Mouse (Mus musculus) neural tube, embryonic 11.5 days (tissue): ENCODE measurements at regions not wholly inside any gene's neighbourhood (a gene's known extent, or its start where the extent isn't known, plus 50 kb on each side); places are given as distances from the start of the nearest gene placed in this dataset.

Experiments used
- ATAC-seq: fragments of 200-750 bp; cut with Nextera tagmentation; 2 replicates; pipeline ENCODE4 v1.8.0; 2017; ENCODE audit warnings: moderate number of reproducible peaks, mild to moderate bottlenecking, moderate TSS enrichment, moderate library complexity; ENCODE audit not compliant: insufficient read depth, low FRiP score, low TSS enrichment
- DNase-seq: peaks from one replicate; pipeline ENCODE4 v3.0.0-alpha.2; 2015; ENCODE audit warnings: low spot score
- H3K27ac ChIP-seq: fragments of 300-500 bp; sonication (generic); 2 replicates; pipeline ENCODE4 v1.5.1; 2014; ENCODE audit warnings: low read depth, mild to moderate bottlenecking, low read length
- H3K27me3 ChIP-seq: fragments of 300-500 bp; sonication (generic); 2 replicates; pipeline ENCODE4 v1.6.1; 2014; ENCODE audit warnings: mild to moderate bottlenecking, low read length, mixed read lengths; ENCODE audit not compliant: control insufficient read depth, insufficient read depth
- H3K36me3 ChIP-seq: fragments of 300-500 bp; sonication (generic); 2 replicates; pipeline ENCODE4 v1.6.1; 2014; ENCODE audit warnings: mild to moderate bottlenecking, low read length, moderate library complexity, mixed read lengths; ENCODE audit not compliant: control insufficient read depth, insufficient read depth
- H3K4me1 ChIP-seq: fragments of 300-500 bp; sonication (generic); 2 replicates; pipeline ENCODE4 v1.6.1; 2014; ENCODE audit warnings: low read length, mixed read lengths; ENCODE audit not compliant: control insufficient read depth, insufficient read depth
- H3K4me2 ChIP-seq: fragments of 300-500 bp; sonication (generic); 2 replicates; pipeline ENCODE4 v1.6.1; 2014; ENCODE audit warnings: low read depth, mild to moderate bottlenecking, moderate library complexity
- H3K4me3 ChIP-seq: fragments of 300-500 bp; sonication (generic); 2 replicates; pipeline ENCODE4 v1.5.1; 2014; ENCODE audit warnings: low read depth, low read length
- H3K9ac ChIP-seq: fragments of 300-500 bp; sonication (generic); 2 replicates; pipeline ENCODE4 v1.6.1; 2014; ENCODE audit warnings: mild to moderate bottlenecking, low read length
- H3K9me3 ChIP-seq: fragments of 300-500 bp; sonication (generic); 2 replicates; pipeline ENCODE4 v1.6.1; 2016; ENCODE audit warnings: low read length; ENCODE audit not compliant: control insufficient read depth
- WGBS: fragments of 180-500 bp; shearing (Covaris S2); extraction: QIAGEN DNeasy Blood & Tissue Kit; methylation state at CpG from one replicate; pipeline ENCODE4 v1.1.7; 2014; 5-methylcytosine and 5-hydroxymethylcytosine counted together

DNA sequence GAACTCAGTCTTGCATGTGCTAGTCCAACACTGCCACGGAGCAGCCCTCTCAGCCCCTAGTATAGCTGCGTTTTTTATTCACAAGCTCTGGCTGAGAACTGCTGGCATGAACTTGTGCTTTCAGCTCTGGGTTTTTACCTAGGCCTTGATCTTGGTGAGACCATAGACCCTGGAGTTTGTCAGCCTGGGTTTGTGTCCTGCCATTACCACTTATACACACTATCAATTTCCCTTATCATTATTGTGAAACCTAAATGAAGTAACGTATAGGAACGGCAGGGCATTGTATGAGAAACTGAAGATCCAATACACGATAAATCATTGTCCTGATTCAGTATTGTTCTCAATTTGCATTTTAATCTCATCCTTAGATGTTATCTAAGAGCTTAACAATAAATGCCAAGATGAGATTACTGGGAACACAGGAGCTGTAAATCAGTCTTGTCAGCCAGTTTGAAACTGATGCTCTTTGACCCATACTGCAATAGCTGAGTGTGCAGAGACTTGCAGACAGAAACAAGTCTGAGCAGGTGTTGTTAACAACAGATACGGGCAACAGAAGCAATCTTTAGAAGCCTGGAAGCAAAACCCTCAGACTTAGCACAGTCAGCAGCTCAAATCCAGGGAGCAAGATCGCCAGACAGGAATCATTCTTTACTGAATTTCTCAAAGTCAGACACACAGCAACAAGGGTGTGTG, 190.7 kb upstream of the Mctp2 start:
- Histone ChIP-seq H3K27me3 (no peaks in the 10 kb centered on the region), H3K4me1 (peaks cover 4% of the 10 kb centered on the region; the same call in 1 of the 2 replicates), H3K36me3 (no peaks in the 10 kb centered on the region), H3K4me2 (no peak overlapping the region), H3K4me3 (no peak overlapping the region), H3K27ac (no peak overlapping the region), H3K9ac (no peak overlapping the region), H3K9me3 (no peaks in the 10 kb centered on the region)
- DNase-seq (no peak), ATAC-seq (no peak)
- WGBS: 57% methylated on average over 7 of the region's 7 CpGs

DNA sequence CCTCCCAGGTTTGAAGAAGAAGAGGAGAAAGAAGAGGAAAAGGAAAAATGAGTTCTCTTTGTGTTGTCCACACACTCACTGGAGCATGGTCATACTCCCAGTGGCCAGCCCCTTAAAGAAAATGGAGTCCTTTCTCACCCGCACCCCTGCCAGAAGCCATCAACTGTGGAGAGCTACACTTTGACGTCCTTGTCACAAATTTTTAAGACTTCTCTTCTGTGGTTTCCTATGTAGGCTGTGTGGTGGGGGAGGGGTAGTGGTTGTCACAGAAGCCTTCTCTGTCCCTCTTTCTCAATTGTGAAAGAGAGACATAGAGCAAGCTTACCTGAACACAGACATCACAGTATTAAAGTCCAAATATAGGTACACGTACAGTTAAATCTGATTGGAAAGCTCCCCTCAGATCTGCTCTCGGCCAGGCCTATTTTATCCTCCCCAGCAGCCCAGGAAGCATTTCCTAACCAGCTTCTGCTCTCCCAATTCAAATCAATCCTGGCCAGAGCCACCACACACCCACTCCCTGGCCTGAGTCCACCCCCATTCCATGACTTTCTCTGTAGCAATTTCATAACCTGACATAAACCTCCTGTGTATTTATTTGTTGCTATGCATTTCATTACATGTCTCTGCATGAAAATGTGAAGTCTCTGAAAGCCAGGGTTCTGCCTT, 192.3 kb upstream of the Mctp2 start:
- Histone ChIP-seq H3K4me1 (peaks cover 4% of the 10 kb centered on the region; the same call in 1 of the 2 replicates), H3K9me3 (no peaks in the 10 kb centered on the region), H3K27ac (no peak overlapping the region), H3K4me3 (no peak overlapping the region), H3K27me3 (no peaks in the 10 kb centered on the region), H3K36me3 (no peaks in the 10 kb centered on the region), H3K9ac (no peak overlapping the region), H3K4me2 (no peak overlapping the region)
- ATAC-seq (no peak), DNase-seq (no peak)
- 80% methylated on average over 4 of the region's 4 CpGs for WGBS

DNA sequence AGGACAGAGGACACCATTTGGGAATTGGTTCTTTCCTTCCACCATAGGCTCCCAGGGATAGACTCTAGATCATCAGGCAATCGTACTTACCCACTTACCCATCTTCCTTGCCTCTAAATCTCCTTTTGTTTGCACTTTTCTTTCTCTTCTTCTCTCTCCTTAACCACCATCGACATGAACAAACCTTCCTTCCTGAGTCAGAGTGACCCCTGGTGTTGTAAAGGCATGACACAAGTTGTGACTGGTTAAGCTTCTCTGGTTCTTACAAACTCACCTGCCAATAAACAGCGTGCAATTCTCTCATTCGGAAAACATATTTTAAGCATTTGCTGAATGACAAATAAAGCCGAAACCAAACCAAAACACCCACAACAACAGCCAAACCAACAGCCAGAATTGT, 193.4 kb upstream of the Mctp2 start:
- no peaks in the 10 kb centered on the region for H3K36me3 ChIP-seq
- no peak for ATAC-seq
- no peak overlapping the region for H3K4me3 ChIP-seq
- H3K9ac ChIP-seq: no peak overlapping the region
- 0 out of 2 replicates have a peak, but pooled peaks cover 2% of the 10 kb centered on the region for H3K27me3 ChIP-seq
- H3K27ac ChIP-seq: no peak overlapping the region
- 79% methylated on average over 5 of the region's 5 CpGs for WGBS
- no peak for DNase-seq
- no peak overlapping the region for H3K4me2 ChIP-seq
- H3K9me3 ChIP-seq: no peaks in the 10 kb centered on the region
- peaks cover 4% of the 10 kb centered on the region; the same call in 1 of the 2 replicates for H3K4me1 ChIP-seq

DNA sequence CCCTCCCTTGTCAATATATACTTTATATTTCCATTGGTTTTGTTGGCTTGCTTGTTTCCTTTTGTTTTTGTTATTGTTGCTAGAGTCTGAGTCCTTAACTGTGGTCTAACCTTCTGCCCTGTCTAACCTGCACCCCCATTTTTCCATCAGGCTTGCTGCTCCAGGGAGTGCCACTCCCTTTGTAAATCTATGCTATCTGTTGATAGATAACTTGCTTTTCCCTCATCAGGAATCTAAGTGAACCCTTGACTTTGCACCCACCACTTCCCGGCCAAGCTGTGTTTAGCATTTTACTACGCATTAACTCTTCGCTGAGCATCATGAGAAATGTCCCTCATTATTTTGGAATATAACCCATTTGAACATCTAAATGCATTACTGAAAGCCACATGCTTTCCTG, 193.8 kb upstream of the Mctp2 start:
- H3K4me2 ChIP-seq: no peak overlapping the region
- 0 out of 2 replicates have a peak, but pooled peaks cover 2% of the 10 kb centered on the region for H3K27me3 ChIP-seq
- no peaks in the 10 kb centered on the region for H3K36me3 ChIP-seq
- no peaks in the 10 kb centered on the region for H3K9me3 ChIP-seq
- DNase-seq (no peak), ATAC-seq (no peak)
- H3K4me1 ChIP-seq: peaks cover 4% of the 10 kb centered on the region; the same call in 1 of the 2 replicates
- no peak overlapping the region for H3K4me3 ChIP-seq
- no peak overlapping the region for H3K27ac ChIP-seq
- 81% methylated on average over 3 of the region's 3 CpGs for WGBS
- no peak overlapping the region for H3K9ac ChIP-seq

DNA sequence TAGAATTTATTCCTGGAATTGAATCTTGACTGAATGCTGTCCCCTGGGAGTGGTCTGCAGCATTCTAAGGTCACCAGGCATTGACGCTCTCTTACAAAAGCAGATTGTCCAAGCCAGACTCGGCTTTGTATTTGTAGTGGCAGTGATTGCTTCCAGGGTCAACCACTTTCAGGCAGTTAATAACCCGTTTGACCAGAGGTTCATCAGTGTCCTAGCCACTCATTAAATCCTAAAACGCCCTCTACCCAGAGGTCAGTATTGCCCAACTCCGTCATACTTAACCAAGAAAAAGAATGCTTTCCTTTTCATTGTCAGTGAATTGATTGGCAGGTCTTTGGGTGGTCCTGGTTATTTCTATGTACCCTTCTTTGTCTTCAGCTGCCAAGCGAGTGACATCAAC, 194.6 kb upstream of the Mctp2 start:
- Histone ChIP-seq H3K27ac (no peak overlapping the region), H3K4me2 (no peak overlapping the region), H3K9me3 (no peaks in the 10 kb centered on the region), H3K9ac (no peak overlapping the region), H3K36me3 (no peaks in the 10 kb centered on the region), H3K27me3 (0 out of 2 replicates have a peak, but pooled peaks cover 2% of the 10 kb centered on the region), H3K4me3 (no peak overlapping the region), H3K4me1 (peaks cover 4% of the 10 kb centered on the region; the same call in 1 of the 2 replicates)
- 27% methylated on average over 6 of the region's 6 CpGs for WGBS
- DNase-seq (no peak), ATAC-seq (no peak)

- H3K4me3 ChIP-seq: no peak overlapping the region
- WGBS: 68% methylated on average over 3 of the region's 3 CpGs
- no peak overlapping the region for H3K4me2 ChIP-seq
- no peak overlapping the region for H3K27ac ChIP-seq
- H3K36me3 ChIP-seq: no peaks in the 10 kb centered on the region
- DNase-seq (no peak), ATAC-seq (no peak)
- H3K9me3 ChIP-seq: no peaks in the 10 kb centered on the region
- H3K27me3 ChIP-seq: 0 out of 2 replicates have a peak, but pooled peaks cover 2% of the 10 kb centered on the region
- H3K4me1 ChIP-seq: peaks cover 4% of the 10 kb centered on the region; the same call in 1 of the 2 replicates
- no peak overlapping the region for H3K9ac ChIP-seq
Measured at GRCm38 (mm10) chr7:72501431-72501830, 195.0 kb upstream of the Mctp2 start.

DNA sequence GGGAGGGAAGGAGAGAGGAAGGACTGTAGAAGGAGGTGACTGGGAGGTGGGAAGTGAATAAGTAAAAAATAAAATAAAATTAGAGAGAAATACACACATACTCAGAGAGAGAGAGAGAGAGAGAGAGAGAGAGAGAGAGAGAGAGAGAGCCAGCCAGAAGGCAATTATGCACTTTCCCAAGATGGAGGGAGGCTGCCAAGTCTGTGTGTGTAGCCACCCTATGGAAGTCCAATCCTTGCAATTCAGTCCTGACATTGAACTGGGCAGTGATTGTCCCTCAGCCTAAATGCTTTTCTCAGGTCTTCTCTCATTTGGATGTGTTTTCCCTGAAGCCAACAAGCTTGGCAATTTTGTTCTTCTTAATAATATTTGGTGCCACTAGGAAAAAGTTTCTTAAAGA, 197.3 kb upstream of the Mctp2 start:
- Histone ChIP-seq H3K9me3 (no peaks in the 10 kb centered on the region), H3K9ac (no peak overlapping the region), H3K27ac (no peak overlapping the region), H3K36me3 (no peaks in the 10 kb centered on the region), H3K4me1 (no peaks in the 10 kb centered on the region), H3K27me3 (0 out of 2 replicates have a peak, but pooled peaks cover 2% of the 10 kb centered on the region), H3K4me3 (no peak overlapping the region), H3K4me2 (no peak overlapping the region)
- no peak for DNase-seq
- ATAC-seq: no peak

- Histone ChIP-seq H3K27ac (no peak overlapping the region), H3K27me3 (0 out of 2 replicates have a peak, but pooled peaks cover 2% of the 10 kb centered on the region), H3K36me3 (no peaks in the 10 kb centered on the region), H3K4me2 (no peak overlapping the region), H3K9me3 (no peaks in the 10 kb centered on the region), H3K4me3 (no peak overlapping the region), H3K4me1 (no peaks in the 10 kb centered on the region), H3K9ac (no peak overlapping the region)
- WGBS: 84% methylated on average over 4 of the region's 4 CpGs
- DNase-seq: no peak
- no peak for ATAC-seq
Measured at GRCm38 (mm10) chr7:72504268-72504667, 197.9 kb upstream of the Mctp2 start.
